Mouse (Mus musculus) testis, adult 2 months (tissue): ENCODE results near the gene Epb41.

ENCODE experiments used
- CTCF ChIP-seq: fragments of 200-500 bp; IDR thresholded peaks from 2 replicates; pipeline ENCODE4 v1.5.1; 2012; ENCODE audit warnings: low read depth, mild to moderate bottlenecking, inconsistent platforms, low read length, moderate library complexity; ENCODE audit not compliant: control insufficient read depth, insufficient read depth, insufficient replicate concordance
- POLR2A ChIP-seq: fragments of 200-500 bp; IDR thresholded peaks from 2 replicates; pipeline ENCODE4 v1.6.1; 2012; ENCODE audit warnings: low read depth, mild to moderate bottlenecking, inconsistent platforms, low read length, moderate library complexity; ENCODE audit not compliant: control insufficient read depth

GRCm38 (mm10) chr4:131911521-131911920 is 163.6 kb downstream of the Epb41 start:
- TF ChIP-seq CTCF (no peak), POLR2A (no peak)
